Comparison of ENCODE assay signal across 28 mouse cellular contexts in genomic region chr1:34468500-34468899, GRCm38 (mm10). TPM values are rescaled to one million over a fixed set of nuclear protein-coding genes. Genes with fewer than 3 reads are reported as not detected.
"Had no signal": no experiment of that assay in that cellular context is flagged by ENCODE, and none has a peak within 500 bp of the region (broad histone marks: within the 10 kb centered on the region; RNA-seq: fewer than 3 reads in every experiment).

No protein-coding gene starts in this region.

- H3K27ac ChIP-seq: kidney, postnatal 0 days; layer of hippocampus, adult 2 months; liver, embryonic 13.5 days; midbrain, embryonic 12.5 days; neural tube, embryonic 12.5 days; neural tube, embryonic 15.5 days; stomach, postnatal 0 days had no signal

- H3K9me3 ChIP-seq: liver, embryonic 13.5 days; midbrain, embryonic 12.5 days; midbrain, embryonic 15.5 days; neural tube, embryonic 12.5 days; neural tube, embryonic 15.5 days had no signal

- ATAC-seq: lung, postnatal 0 days; midbrain, embryonic 15.5 days had no signal

- H3K4me2 ChIP-seq: liver, embryonic 13.5 days; midbrain, embryonic 12.5 days; midbrain, embryonic 15.5 days; neural tube, embryonic 12.5 days; neural tube, embryonic 15.5 days had no signal

- H3K36me3 ChIP-seq: liver, embryonic 13.5 days; midbrain, embryonic 12.5 days; midbrain, embryonic 15.5 days; neural tube, embryonic 12.5 days; neural tube, embryonic 15.5 days had no signal

- H3K9ac ChIP-seq: liver, embryonic 13.5 days; midbrain, embryonic 12.5 days; midbrain, embryonic 15.5 days; neural tube, embryonic 12.5 days; neural tube, embryonic 15.5 days had no signal

- H3K4me3 ChIP-seq: layer of hippocampus, adult 2 months; liver, embryonic 13.5 days; midbrain, embryonic 12.5 days; midbrain, embryonic 15.5 days; neural tube, embryonic 12.5 days; neural tube, embryonic 15.5 days had no signal

- DNase-seq: kidney, adult 2 months; kidney, postnatal 25 days; layer of hippocampus, adult 9-11 months; liver, embryonic 13.5 days; right cerebral cortex, adult 18-20 months; right cerebral cortex, postnatal 14 days; right cerebral cortex, postnatal 4 days; thymus, adult 2 months; thymus, postnatal 14 days; thymus, postnatal 4 days had no signal

RNA-seq across cellular contexts. Expression of gene Prss39, which starts 29.7 kb away (rescaled TPM):
- total RNA-seq: layer of hippocampus, adult 2 months; layer of hippocampus, postnatal 25 days; left cerebral cortex, adult 18-20 months; left cerebral cortex, postnatal 25 days; liver, adult 2 months; megakaryocyte, adult 5-6 weeks had no signal
- polyA plus RNA-seq: kidney, embryonic 14.5 days; kidney, postnatal 0 days; limb, embryonic 11.5 days; limb, embryonic 14.5 days; liver, adult 2 months; liver, embryonic 13.5 days; liver, embryonic 16.5 days; lung, postnatal 0 days; midbrain, embryonic 12.5 days; midbrain, embryonic 15.5 days; neural tube, embryonic 12.5 days; neural tube, embryonic 15.5 days; stomach, embryonic 14.5 days; stomach, postnatal 0 days had no signal
